Mouse (Mus musculus) liver, adult 2 months (tissue): ENCODE results near the gene Cks1b.

Experiments used
- CTCF ChIP-seq: fragments of 200-500 bp; IDR thresholded peaks from 2 replicates; pipeline ENCODE4 v1.5.1; 2011; ENCODE audit warnings: low read depth, low read length, control low read depth
- POLR2A ChIP-seq: fragments of 200-500 bp; IDR thresholded peaks from 2 replicates; pipeline ENCODE4 v1.6.1; 2011; ENCODE audit warnings: low read length, control low read depth; ENCODE audit not compliant: insufficient read depth; ENCODE audit errors: extremely low read depth

DNA sequence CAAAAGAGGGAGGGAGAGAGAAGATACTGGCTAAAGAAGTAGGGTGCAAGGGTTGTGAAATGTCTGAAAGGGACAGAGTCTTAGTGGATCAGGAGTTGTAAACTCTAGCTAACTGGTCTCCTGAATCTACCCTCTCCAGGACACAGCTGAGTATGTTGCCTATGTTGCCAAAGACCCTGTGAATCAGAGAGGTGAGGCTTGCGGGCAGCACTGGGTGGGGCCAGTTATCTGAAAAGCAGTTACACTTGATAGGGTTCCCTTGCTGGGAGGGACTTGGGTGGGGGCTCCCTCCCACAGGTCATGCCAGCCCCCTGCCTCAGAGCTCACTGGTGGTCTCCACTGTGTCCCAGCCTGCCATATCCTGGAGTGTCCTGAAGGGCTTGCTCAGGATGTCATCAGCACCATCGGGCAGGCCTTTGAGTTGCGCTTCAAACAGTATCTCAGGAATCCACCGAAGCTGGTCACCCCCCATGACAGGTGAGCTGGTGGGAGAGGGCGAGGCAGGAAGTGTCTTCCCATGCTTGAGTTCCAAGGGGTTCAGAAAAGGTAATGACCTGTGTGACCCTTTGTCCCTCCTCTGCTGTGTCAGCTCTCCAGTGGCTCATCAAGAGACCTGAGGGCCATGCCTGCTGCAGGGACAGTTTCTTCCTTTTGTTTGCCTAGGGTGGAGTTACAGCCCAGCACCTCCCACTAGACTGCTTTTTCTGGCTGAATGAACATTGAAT is 6.4 kb upstream of the Cks1b start:
- TF ChIP-seq POLR2A, result no peak
- TF ChIP-seq CTCF, result no peak
